Mouse (Mus musculus): ENCODE results near the gene Naaladl1. TPM values are rescaled to one million over a fixed set of nuclear protein-coding genes. Genes with fewer than 3 reads are reported as not detected.

Naaladl1 gene
- total and polyA plus RNA-seq, 2 experiments from 2014 or later: 0.36 to 0.89 TPM

DNA sequence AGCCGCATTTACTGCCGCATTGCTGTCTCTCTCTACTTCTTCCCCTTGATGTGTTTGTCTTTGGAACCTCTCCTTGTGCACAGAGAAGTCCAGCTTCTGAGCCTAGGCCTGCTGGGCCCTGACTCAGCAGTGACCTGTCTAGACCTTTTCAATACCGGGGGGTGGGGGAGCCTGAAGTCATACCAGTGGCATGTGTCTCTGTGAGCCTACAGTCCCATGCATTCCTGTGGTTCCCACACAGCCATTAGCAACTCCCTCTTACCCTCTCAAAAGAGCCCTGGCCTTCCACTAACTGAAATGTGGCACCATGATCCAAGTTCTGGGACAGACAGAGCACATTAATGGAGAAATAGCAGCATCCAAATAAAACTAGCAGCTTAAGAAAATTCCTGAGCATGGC lies 30.8 kb downstream of the Naaladl1 start:
- H3K9me3 ChIP-seq (ENCODE audit: low read length): no peaks in the 10 kb centered on the region
- no peak for TF ChIP-seq CTCF (IDR thresholded peaks at IDR 0.05; ENCODE audit: low read depth)
- no peak overlapping the region for H3K27ac ChIP-seq
- ATAC-seq (no peak), DNase-seq (ENCODE audit: low spot score) (no peak)
- H3K27me3 ChIP-seq (ENCODE audit: insufficient read depth, low read length): no peaks in the 10 kb centered on the region
- peaks cover 10% of the 10 kb centered on the region for H3K4me1 ChIP-seq (ENCODE audit: insufficient read depth, low read length)
- H3K4me2 ChIP-seq (ENCODE audit: low read depth, low read length): no peak overlapping the region
- no peak overlapping the region for H3K9ac ChIP-seq (replicated peaks; ENCODE audit: low read length)
- peaks cover 27% of the 10 kb centered on the region for H3K36me3 ChIP-seq (ENCODE audit: insufficient read depth, low read length)
- WGBS: 90% methylated on average over 3 of the region's 3 CpGs
- H3K4me3 ChIP-seq (ENCODE audit: low read length): no peak overlapping the region

DNA sequence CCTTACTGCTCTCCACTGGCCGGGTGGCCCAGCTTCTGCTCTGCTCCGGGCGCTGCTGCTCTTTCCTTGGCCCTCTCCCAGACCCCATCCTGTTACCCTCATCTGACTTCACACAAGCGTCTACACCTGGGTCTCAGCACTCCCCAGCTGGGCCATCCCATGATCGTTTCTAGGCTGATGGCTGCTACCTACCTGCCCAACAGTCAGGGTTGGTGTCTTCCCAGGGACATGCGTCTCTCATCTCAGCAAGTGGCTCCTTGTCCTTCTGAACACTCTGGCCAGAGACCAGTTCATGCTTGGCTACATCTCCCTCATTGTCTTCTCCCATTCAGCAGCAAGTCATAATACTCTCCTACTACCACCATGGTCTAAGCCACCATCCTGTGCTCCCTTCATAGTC lies 34.1 kb downstream of the Naaladl1 start:
- DNase-seq (ENCODE audit: low spot score) (no peak), ATAC-seq (no peak)
- TF ChIP-seq CTCF (IDR thresholded peaks at IDR 0.05; ENCODE audit: low read depth): no peak
- Histone ChIP-seq H3K27ac (peak overlapping the region; percentile 99; the same call in 1 of the 2 replicates), H3K9me3 (ENCODE audit: low read length) (no peaks in the 10 kb centered on the region), H3K27me3 (ENCODE audit: insufficient read depth, low read length) (no peaks in the 10 kb centered on the region), H3K36me3 (ENCODE audit: insufficient read depth, low read length) (peaks cover 21% of the 10 kb centered on the region), H3K4me2 (ENCODE audit: low read depth, low read length) (peak overlapping the region; percentile 92), H3K4me3 (ENCODE audit: low read length) (peak overlapping the region; percentile 65), H3K9ac (replicated peaks; ENCODE audit: low read length) (peak overlapping the region; percentile 80), H3K4me1 (ENCODE audit: insufficient read depth, low read length) (peaks cover 10% of the 10 kb centered on the region)
- 78% methylated on average over 6 of the region's 6 CpGs for WGBS

DNA sequence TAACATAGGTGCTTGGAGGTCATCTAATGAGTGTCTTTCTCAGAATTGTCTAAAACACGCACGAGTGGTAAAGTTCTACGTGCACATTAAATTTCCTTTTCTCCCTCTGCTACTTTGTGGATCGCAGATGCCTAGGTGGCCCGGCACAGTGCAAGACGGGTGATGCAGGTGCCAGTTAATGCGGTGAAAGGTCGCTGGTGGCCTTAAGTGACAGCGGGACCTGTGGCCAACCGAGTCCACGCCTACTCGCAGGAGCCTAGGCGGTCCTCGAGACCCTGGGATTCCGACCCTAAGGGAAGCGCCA lies 34.7 kb downstream of the Naaladl1 start:
- H3K4me3 ChIP-seq (ENCODE audit: low read length): peak overlapping the region; percentile 65
- no peak for DNase-seq (ENCODE audit: low spot score)

DNA sequence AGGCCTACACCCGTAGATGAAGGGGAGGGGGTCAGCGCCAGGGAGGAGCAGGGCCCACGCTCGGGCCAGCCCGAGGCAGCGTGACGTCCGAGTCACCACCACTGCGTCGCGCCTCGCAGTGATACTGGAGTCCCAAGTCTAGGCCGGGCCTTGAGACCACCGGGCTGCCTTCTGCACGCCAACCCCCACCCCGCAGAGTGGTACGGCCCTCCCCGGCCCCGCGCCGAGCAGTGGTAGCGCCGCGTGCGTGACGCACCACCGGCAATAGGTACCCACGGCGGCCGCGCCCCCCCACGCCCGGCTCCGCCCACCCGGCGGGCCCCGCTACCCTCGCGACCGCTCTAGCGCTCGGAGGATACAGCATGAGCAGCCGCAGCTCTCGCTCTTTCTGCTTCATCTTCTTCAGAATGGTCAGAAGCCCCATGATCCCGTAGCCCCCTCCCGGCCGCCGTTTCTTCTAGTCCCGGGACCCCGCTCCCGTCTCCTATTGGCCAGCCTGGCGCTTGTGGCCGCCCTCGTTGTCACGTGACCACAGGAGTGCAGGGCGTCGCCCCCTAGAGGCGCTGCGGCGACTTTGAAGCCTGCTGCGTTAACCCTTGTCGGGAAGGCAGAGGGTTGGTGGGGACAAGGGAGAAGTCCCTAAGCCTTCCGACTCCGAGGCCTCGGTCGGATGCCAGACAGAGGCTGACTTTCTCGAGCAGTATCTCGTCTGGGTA lies 35.3 kb downstream of the Naaladl1 start, which contains the start of gene Batf2:
Batf2 (plus strand) TSS at position 306 of the 716 bp plus-strand sequence.
- Histone ChIP-seq H3K27ac (peak within 1 kb of the TSS; percentile 99), H3K36me3 (ENCODE audit: insufficient read depth, low read length) (peaks cover 15% of the 10 kb centered on the region), H3K4me2 (ENCODE audit: low read depth, low read length) (peak within 1 kb of the TSS; percentile 92), H3K4me1 (ENCODE audit: insufficient read depth, low read length) (peaks cover 10% of the 10 kb centered on the region), H3K4me3 (ENCODE audit: low read length) (peak within 1 kb of the TSS; percentile 65), H3K27me3 (ENCODE audit: insufficient read depth, low read length) (no peaks in the 10 kb centered on the region), H3K9me3 (ENCODE audit: low read length) (no peaks in the 10 kb centered on the region), H3K9ac (replicated peaks; ENCODE audit: low read length) (peak within 1 kb of the TSS; percentile 80)
- under 1% methylated on average over 65 of the region's 68 CpGs for WGBS
- peak; percentile 78 for TF ChIP-seq CTCF (IDR thresholded peaks at IDR 0.05; ENCODE audit: low read depth)
- DNase-seq (ENCODE audit: low spot score) (peak; percentile 98), ATAC-seq (peak; percentile 94)

More for the DNA sequence above, 34.7 kb downstream of the Naaladl1 start:
- Histone ChIP-seq H3K4me1 (ENCODE audit: insufficient read depth, low read length) (peaks cover 10% of the 10 kb centered on the region), H3K36me3 (ENCODE audit: insufficient read depth, low read length) (peaks cover 20% of the 10 kb centered on the region), H3K27me3 (ENCODE audit: insufficient read depth, low read length) (no peaks in the 10 kb centered on the region), H3K9me3 (ENCODE audit: low read length) (no peaks in the 10 kb centered on the region), H3K27ac (peak overlapping the region; percentile 99), H3K9ac (replicated peaks; ENCODE audit: low read length) (peak overlapping the region; percentile 80), H3K4me2 (ENCODE audit: low read depth, low read length) (peak overlapping the region; percentile 92)
- TF ChIP-seq CTCF (IDR thresholded peaks at IDR 0.05; ENCODE audit: low read depth): no peak
- no peak for ATAC-seq
- 5% methylated on average over 16 of the region's 16 CpGs for WGBS

DNA sequence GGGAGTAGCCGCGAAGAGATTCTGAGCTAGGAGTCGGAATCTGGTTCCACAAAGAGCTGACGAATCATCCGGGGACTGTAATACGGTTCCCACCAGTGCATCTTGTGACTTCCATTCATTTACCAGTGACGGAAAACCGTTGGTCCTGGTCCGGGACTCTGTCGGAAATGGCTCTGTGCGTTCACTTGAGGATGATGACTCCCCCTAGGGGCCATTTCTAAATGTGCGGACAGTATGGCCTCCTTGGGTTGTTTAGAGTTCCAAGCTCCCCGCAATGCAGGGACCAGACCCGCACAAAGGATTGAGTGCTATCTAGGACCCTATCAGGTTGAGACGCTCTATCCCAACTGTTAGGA lies 35.8 kb downstream of the Naaladl1 start, which contains the start of gene Arl2:
Arl2 (minus strand) TSS at position 155 of the 356 bp plus-strand sequence.
- H3K9me3 ChIP-seq (ENCODE audit: low read length): no peaks in the 10 kb centered on the region
- peaks cover 10% of the 10 kb centered on the region for H3K4me1 ChIP-seq (ENCODE audit: insufficient read depth, low read length)
- TF ChIP-seq CTCF (IDR thresholded peaks at IDR 0.05; ENCODE audit: low read depth): peak; percentile 52
- H3K27ac ChIP-seq: peak within 1 kb of the TSS; percentile 99
- DNase-seq (ENCODE audit: low spot score): peak; percentile 96
- peak; percentile 82 for ATAC-seq
- H3K9ac ChIP-seq (replicated peaks; ENCODE audit: low read length): peak within 1 kb of the TSS; percentile 80
- H3K4me3 ChIP-seq (ENCODE audit: low read length): peak within 1 kb of the TSS; percentile 65
- no peaks in the 10 kb centered on the region for H3K27me3 ChIP-seq (ENCODE audit: insufficient read depth, low read length)
- peaks cover 10% of the 10 kb centered on the region for H3K36me3 ChIP-seq (ENCODE audit: insufficient read depth, low read length)
- peak within 1 kb of the TSS; percentile 92 for H3K4me2 ChIP-seq (ENCODE audit: low read depth, low read length)
- under 1% methylated on average over 15 of the region's 15 CpGs for WGBS

DNA sequence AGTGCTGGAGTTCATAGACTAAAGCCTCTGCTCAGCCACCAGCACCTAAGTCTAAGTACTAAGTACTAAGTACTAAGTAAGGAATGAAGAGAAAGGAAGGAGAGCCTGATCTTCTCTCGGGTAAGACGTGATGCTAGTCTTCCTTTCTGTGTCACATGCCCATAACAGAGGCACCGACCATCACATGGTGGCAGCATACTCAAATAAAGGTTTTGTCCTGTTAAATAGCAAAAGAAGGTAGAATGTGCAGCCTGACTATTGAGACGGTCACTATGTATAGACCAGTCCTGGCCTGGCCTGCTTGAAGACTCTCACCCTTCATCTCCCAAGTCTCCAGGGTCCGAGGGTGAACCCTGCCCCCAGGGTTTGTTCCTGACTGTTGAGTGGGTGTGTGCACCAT lies 39.3 kb downstream of the Naaladl1 start:
- Histone ChIP-seq H3K27me3 (ENCODE audit: insufficient read depth, low read length) (no peaks in the 10 kb centered on the region), H3K4me1 (ENCODE audit: insufficient read depth, low read length) (peaks cover 5% of the 10 kb centered on the region), H3K9me3 (ENCODE audit: low read length) (no peaks in the 10 kb centered on the region), H3K36me3 (ENCODE audit: insufficient read depth, low read length) (no peaks in the 10 kb centered on the region), H3K4me2 (ENCODE audit: low read depth, low read length) (no peak overlapping the region), H3K9ac (replicated peaks; ENCODE audit: low read length) (no peak overlapping the region), H3K27ac (no peak overlapping the region), H3K4me3 (ENCODE audit: low read length) (no peak overlapping the region)
- DNase-seq (ENCODE audit: low spot score) (no peak), ATAC-seq (no peak)
- 72% methylated on average over 5 of the region's 5 CpGs for WGBS
- TF ChIP-seq CTCF (IDR thresholded peaks at IDR 0.05; ENCODE audit: low read depth): peak; percentile 14; the same call in 1 of the 2 replicates

DNA sequence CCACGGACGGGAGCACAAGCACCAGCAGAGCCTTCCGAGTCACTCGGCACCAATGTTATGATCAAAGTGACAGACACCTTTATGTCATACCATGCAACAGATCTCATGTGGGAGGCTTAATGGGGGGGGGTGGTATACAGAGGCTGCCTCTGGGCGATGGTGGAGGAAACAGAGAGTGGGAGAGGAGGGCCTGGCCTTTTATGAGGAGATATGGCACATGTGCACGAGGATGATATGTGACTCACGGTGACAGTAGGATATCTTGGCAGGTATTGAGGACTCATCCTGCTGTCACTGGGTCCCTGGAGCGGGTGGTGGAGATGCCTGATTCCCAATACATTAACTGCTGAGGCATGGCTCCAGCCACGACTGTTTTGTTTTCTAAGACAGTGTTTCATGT lies 49.6 kb downstream of the Naaladl1 start:
- 80% methylated on average over 9 of the region's 9 CpGs for WGBS
- TF ChIP-seq CTCF (IDR thresholded peaks at IDR 0.05; ENCODE audit: low read depth): no peak

More for the DNA sequence above, 49.6 kb downstream of the Naaladl1 start:
- Histone ChIP-seq H3K27ac (no peak overlapping the region), H3K9me3 (ENCODE audit: low read length) (no peaks in the 10 kb centered on the region), H3K4me2 (ENCODE audit: low read depth, low read length) (no peak overlapping the region), H3K4me3 (ENCODE audit: low read length) (no peak overlapping the region), H3K27me3 (ENCODE audit: insufficient read depth, low read length) (no peaks in the 10 kb centered on the region), H3K36me3 (ENCODE audit: insufficient read depth, low read length) (no peaks in the 10 kb centered on the region), H3K9ac (replicated peaks; ENCODE audit: low read length) (no peak overlapping the region), H3K4me1 (ENCODE audit: insufficient read depth, low read length) (no peaks in the 10 kb centered on the region)
- DNase-seq (ENCODE audit: low spot score) (no peak), ATAC-seq (no peak)
